Mouse (Mus musculus) natural killer cell, adult 2 months (primary cell): ENCODE measurements around the gene Actr6.
"Not testable (repeated sequence)": the region's sequence is repeated elsewhere in the genome, so short reads cannot be mapped to it uniquely, and the experiment has no call there.

Experiments used
- DNase-seq, 2 experiments: peaks; one replicate each; pipeline ENCODE4 v3.0.0; 2022; ENCODE audit warnings: low spot score in 2 of 2

Gene Actr6

GRCm38 (mm10) chr10:89680517-89680916, 51.6 kb downstream of the Actr6 start:
- no peak for DNase-seq

GRCm38 (mm10) chr10:89679448-89679847, 52.6 kb downstream of the Actr6 start:
- DNase-seq = no peak

- no peak for DNase-seq
These were observed 54.0 kb downstream of the Actr6 start for GRCm38 (mm10) chr10:89678054-89678453.

GRCm38 (mm10) chr10:89676609-89677008, 55.5 kb downstream of the Actr6 start:
- DNase-seq = no peak

GRCm38 (mm10) chr10:89670371-89670770, 61.7 kb downstream of the Actr6 start:
- DNase-seq = not testable (repeated sequence)

GRCm38 (mm10) chr10:89667571-89667970, 64.5 kb downstream of the Actr6 start:
- DNase-seq = no peak

- DNase-seq = no peak
These were observed 66.4 kb downstream of the Actr6 start for GRCm38 (mm10) chr10:89665679-89666078.

GRCm38 (mm10) chr10:89664977-89665645, 67.0 kb downstream of the Actr6 start:
- DNase-seq = no peak
